Mouse (Mus musculus) cortical plate, adult 2 months (tissue): Measurements from ENCODE around the gene Lrrc8e.

ENCODE experiments used
- CTCF ChIP-seq: fragments of 200-500 bp; IDR thresholded peaks from 2 replicates; pipeline ENCODE4 v1.5.1; 2011; ENCODE audit warnings: mild to moderate bottlenecking, control low read depth, low read length; ENCODE audit not compliant: insufficient read depth; ENCODE audit errors: extremely low read depth
- POLR2A ChIP-seq: fragments of 200-500 bp; IDR thresholded peaks from 2 replicates; pipeline ENCODE4 v1.6.1; 2011; ENCODE audit warnings: mild to moderate bottlenecking, low read length, control low read depth; ENCODE audit not compliant: insufficient read depth; ENCODE audit errors: extremely low read depth

- TF ChIP-seq POLR2A (peak; percentile 84; the same call in 1 of the 2 replicates), CTCF (no peak)
These were observed 30.3 kb downstream of the Lrrc8e start for GRCm38 (mm10) chr8:4256911-4257310.
